Mouse (Mus musculus): ENCODE measurements around the gene Smim4. TPM values are rescaled to one million over a fixed set of nuclear protein-coding genes. Genes with fewer than 3 reads are reported as not detected.
A peak's percentile ranks its signal among the peaks of the same experiment; 100 is the strongest.

The Smim4 gene
- 17.1 and 17.2 TPM in 2 replicates for polyA plus RNA-seq (2011; ENCODE audit: insufficient read depth, insufficient read length, low read depth, missing spikeins)

GRCm38 (mm10) chr14:31128826-31129219 lies at the start of gene Smim4:
Gene Smim4, minus strand, starts transcription at chr14:31128956.
- Histone ChIP-seq H3K4me1 (ENCODE audit: control insufficient read depth, insufficient read depth, low read length) (no peaks in the 10 kb centered on the region), H3K27ac (ENCODE audit: insufficient read depth, low read length) (peak within 1 kb of the TSS; percentile 33; the same call in 1 of the 2 replicates), H3K4me3 (ENCODE audit: low read depth, low read length) (peak within 1 kb of the TSS; percentile 79), H3K36me3 (ENCODE audit: control insufficient read depth, insufficient read depth, low read length, poor library complexity, severe bottlenecking) (0 out of 2 replicates have a peak, but pooled peaks cover 2% of the 10 kb centered on the region), H3K27me3 (ENCODE audit: control insufficient read depth, insufficient read depth, low read length, poor library complexity, severe bottlenecking) (no peaks in the 10 kb centered on the region), H3K9me3 (replicated peaks; ENCODE audit: control insufficient read depth, insufficient read depth, low read length, poor library complexity, severe bottlenecking) (no peaks in the 10 kb centered on the region), H3K9ac (ENCODE audit: low read depth, poor library complexity, severe bottlenecking) (peak within 1 kb of the TSS; percentile 80)
- TF ChIP-seq EP300 (IDR thresholded peaks at IDR 0.05; ENCODE audit: insufficient read depth, low read depth, low read length) (no peak), CTCF (IDR thresholded peaks at IDR 0.05; ENCODE audit: low read depth, low read length) (no peak), POLR2A (IDR thresholded peaks at IDR 0.05; ENCODE audit: insufficient read depth, low read length) (no peak)

GRCm38 (mm10) chr14:31177715-31178114 lies 49.0 kb upstream of the Smim4 start:
- H3K4me1 ChIP-seq (ENCODE audit: control insufficient read depth, insufficient read depth, low read length) = no peaks in the 10 kb centered on the region
- no peak overlapping the region for H3K27ac ChIP-seq (ENCODE audit: insufficient read depth, low read length)
- TF ChIP-seq CTCF (IDR thresholded peaks at IDR 0.05; ENCODE audit: low read depth, low read length) = no peak
- TF ChIP-seq POLR2A (IDR thresholded peaks at IDR 0.05; ENCODE audit: insufficient read depth, low read length) = no peak
- no peak for TF ChIP-seq EP300 (IDR thresholded peaks at IDR 0.05; ENCODE audit: insufficient read depth, low read depth, low read length)
- H3K9me3 ChIP-seq (replicated peaks; ENCODE audit: control insufficient read depth, insufficient read depth, low read length, poor library complexity, severe bottlenecking) = no peaks in the 10 kb centered on the region
- H3K27me3 ChIP-seq (ENCODE audit: control insufficient read depth, insufficient read depth, low read length, poor library complexity, severe bottlenecking) = no peaks in the 10 kb centered on the region
- H3K36me3 ChIP-seq (ENCODE audit: control insufficient read depth, insufficient read depth, low read length, poor library complexity, severe bottlenecking) = peaks cover 26% of the 10 kb centered on the region
- no peak overlapping the region for H3K4me3 ChIP-seq (ENCODE audit: low read depth, low read length)
- H3K9ac ChIP-seq (ENCODE audit: low read depth, poor library complexity, severe bottlenecking) = no peak overlapping the region

GRCm38 (mm10) chr14:31177287-31177686 lies 48.5 kb upstream of the Smim4 start:
- H3K9me3 ChIP-seq (replicated peaks; ENCODE audit: control insufficient read depth, insufficient read depth, low read length, poor library complexity, severe bottlenecking) = no peaks in the 10 kb centered on the region
- no peak overlapping the region for H3K9ac ChIP-seq (ENCODE audit: low read depth, poor library complexity, severe bottlenecking)
- peak overlapping the region; percentile 17 for H3K4me3 ChIP-seq (ENCODE audit: low read depth, low read length)
- no peak overlapping the region for H3K27ac ChIP-seq (ENCODE audit: insufficient read depth, low read length)
- H3K4me1 ChIP-seq (ENCODE audit: control insufficient read depth, insufficient read depth, low read length) = no peaks in the 10 kb centered on the region
- no peak for TF ChIP-seq EP300 (IDR thresholded peaks at IDR 0.05; ENCODE audit: insufficient read depth, low read depth, low read length)
- TF ChIP-seq CTCF (IDR thresholded peaks at IDR 0.05; ENCODE audit: low read depth, low read length) = no peak
- TF ChIP-seq POLR2A (IDR thresholded peaks at IDR 0.05; ENCODE audit: insufficient read depth, low read length) = no peak
- no peaks in the 10 kb centered on the region for H3K27me3 ChIP-seq (ENCODE audit: control insufficient read depth, insufficient read depth, low read length, poor library complexity, severe bottlenecking)
- peaks cover 26% of the 10 kb centered on the region for H3K36me3 ChIP-seq (ENCODE audit: control insufficient read depth, insufficient read depth, low read length, poor library complexity, severe bottlenecking)

- Histone ChIP-seq H3K4me3 (ENCODE audit: low read depth, low read length) (no peak overlapping the region), H3K27ac (ENCODE audit: insufficient read depth, low read length) (no peak overlapping the region), H3K27me3 (ENCODE audit: control insufficient read depth, insufficient read depth, low read length, poor library complexity, severe bottlenecking) (no peaks in the 10 kb centered on the region), H3K9me3 (replicated peaks; ENCODE audit: control insufficient read depth, insufficient read depth, low read length, poor library complexity, severe bottlenecking) (no peaks in the 10 kb centered on the region), H3K4me1 (ENCODE audit: control insufficient read depth, insufficient read depth, low read length) (no peaks in the 10 kb centered on the region), H3K9ac (ENCODE audit: low read depth, poor library complexity, severe bottlenecking) (no peak overlapping the region), H3K36me3 (ENCODE audit: control insufficient read depth, insufficient read depth, low read length, poor library complexity, severe bottlenecking) (peaks cover 27% of the 10 kb centered on the region)
- no peak for TF ChIP-seq EP300 (IDR thresholded peaks at IDR 0.05; ENCODE audit: insufficient read depth, low read depth, low read length)
- TF ChIP-seq POLR2A (IDR thresholded peaks at IDR 0.05; ENCODE audit: insufficient read depth, low read length) = no peak
- TF ChIP-seq CTCF (IDR thresholded peaks at IDR 0.05; ENCODE audit: low read depth, low read length) = no peak
These were observed 44.8 kb upstream of the Smim4 start for GRCm38 (mm10) chr14:31173537-31173936.

GRCm38 (mm10) chr14:31172781-31173455 lies 44.2 kb upstream of the Smim4 start:
- TF ChIP-seq CTCF (IDR thresholded peaks at IDR 0.05; ENCODE audit: low read depth, low read length) (no peak), POLR2A (IDR thresholded peaks at IDR 0.05; ENCODE audit: insufficient read depth, low read length) (no peak), EP300 (IDR thresholded peaks at IDR 0.05; ENCODE audit: insufficient read depth, low read depth, low read length) (no peak)
- no peaks in the 10 kb centered on the region for H3K9me3 ChIP-seq (replicated peaks; ENCODE audit: control insufficient read depth, insufficient read depth, low read length, poor library complexity, severe bottlenecking)
- no peaks in the 10 kb centered on the region for H3K27me3 ChIP-seq (ENCODE audit: control insufficient read depth, insufficient read depth, low read length, poor library complexity, severe bottlenecking)
- no peaks in the 10 kb centered on the region for H3K4me1 ChIP-seq (ENCODE audit: control insufficient read depth, insufficient read depth, low read length)
- no peak overlapping the region for H3K27ac ChIP-seq (ENCODE audit: insufficient read depth, low read length)
- H3K4me3 ChIP-seq (ENCODE audit: low read depth, low read length) = no peak overlapping the region
- H3K36me3 ChIP-seq (ENCODE audit: control insufficient read depth, insufficient read depth, low read length, poor library complexity, severe bottlenecking) = peaks cover 27% of the 10 kb centered on the region
- no peak overlapping the region for H3K9ac ChIP-seq (ENCODE audit: low read depth, poor library complexity, severe bottlenecking)

GRCm38 (mm10) chr14:31171821-31172220 lies 43.1 kb upstream of the Smim4 start:
- Histone ChIP-seq H3K4me3 (ENCODE audit: low read depth, low read length) (no peak overlapping the region), H3K4me1 (ENCODE audit: control insufficient read depth, insufficient read depth, low read length) (no peaks in the 10 kb centered on the region), H3K27me3 (ENCODE audit: control insufficient read depth, insufficient read depth, low read length, poor library complexity, severe bottlenecking) (no peaks in the 10 kb centered on the region), H3K27ac (ENCODE audit: insufficient read depth, low read length) (no peak overlapping the region), H3K36me3 (ENCODE audit: control insufficient read depth, insufficient read depth, low read length, poor library complexity, severe bottlenecking) (peaks cover 27% of the 10 kb centered on the region), H3K9ac (ENCODE audit: low read depth, poor library complexity, severe bottlenecking) (no peak overlapping the region), H3K9me3 (replicated peaks; ENCODE audit: control insufficient read depth, insufficient read depth, low read length, poor library complexity, severe bottlenecking) (no peaks in the 10 kb centered on the region)
- TF ChIP-seq POLR2A (IDR thresholded peaks at IDR 0.05; ENCODE audit: insufficient read depth, low read length) (no peak), EP300 (IDR thresholded peaks at IDR 0.05; ENCODE audit: insufficient read depth, low read depth, low read length) (no peak), CTCF (IDR thresholded peaks at IDR 0.05; ENCODE audit: low read depth, low read length) (no peak)
